Mouse (Mus musculus): ENCODE measurements around the gene Gucy1a1. TPM values are rescaled to one million over a fixed set of nuclear protein-coding genes. Genes with fewer than 3 reads are reported as not detected.
"Not testable (repeated sequence)": the region's sequence is repeated elsewhere in the genome, so short reads cannot be mapped to it uniquely, and the experiment has no call there.

Gucy1a1 gene
- polyA plus RNA-seq (2015; fragmentation: Nextera tagmentation; extraction: Ambion mirVana), result 4.8 and 5.0 TPM in 2 replicates

GRCm38 (mm10) chr3:82145126-82145901 lies at the start of gene Gucy1a1:
Gucy1a1 (minus strand) TSS chr3:82145789.
- peaks cover 13% of the 10 kb centered on the region for H3K27me3 ChIP-seq
- H3K9ac ChIP-seq, result no peak within 1 kb of the TSS
- ATAC-seq (ENCODE audit: insufficient read depth), result no peak
- H3K27ac ChIP-seq (replicated peaks), result no peak within 1 kb of the TSS
- under 1% methylated on average over 36 of the region's 36 CpGs for WGBS (ENCODE audit: insufficient replicate concordance)
- no peaks in the 10 kb centered on the region for H3K36me3 ChIP-seq (replicated peaks)
- H3K4me1 ChIP-seq (replicated peaks), result no peaks in the 10 kb centered on the region
- H3K4me3 ChIP-seq (replicated peaks), result peak within 1 kb of the TSS; percentile 39
- H3K9me3 ChIP-seq (replicated peaks), result no peaks in the 10 kb centered on the region
- peak within 1 kb of the TSS; percentile 52 for H3K4me2 ChIP-seq

- no peak overlapping the region for H3K4me2 ChIP-seq
- 24% methylated on average over 1 of the region's 1 CpGs for WGBS (ENCODE audit: insufficient replicate concordance)
- H3K36me3 ChIP-seq (replicated peaks), result no peaks in the 10 kb centered on the region
- no peaks in the 10 kb centered on the region for H3K27me3 ChIP-seq
- no peaks in the 10 kb centered on the region for H3K4me1 ChIP-seq (replicated peaks)
- H3K4me3 ChIP-seq (replicated peaks), result no peak overlapping the region
- no peak for ATAC-seq (ENCODE audit: insufficient read depth)
- no peaks in the 10 kb centered on the region for H3K9me3 ChIP-seq (replicated peaks)
- H3K27ac ChIP-seq (replicated peaks), result no peak overlapping the region
- H3K9ac ChIP-seq, result no peak overlapping the region
Observed at GRCm38 (mm10) chr3:82191559-82192245, 46.1 kb upstream of the Gucy1a1 start.

GRCm38 (mm10) chr3:82185626-82186025 lies 40.0 kb upstream of the Gucy1a1 start:
- no peaks in the 10 kb centered on the region for H3K4me1 ChIP-seq (replicated peaks)
- no peak overlapping the region for H3K9ac ChIP-seq
- H3K27ac ChIP-seq (replicated peaks), result no peak overlapping the region
- no peak overlapping the region for H3K4me3 ChIP-seq (replicated peaks)
- no peak overlapping the region for H3K4me2 ChIP-seq
- H3K27me3 ChIP-seq, result no peaks in the 10 kb centered on the region
- ATAC-seq (ENCODE audit: insufficient read depth), result no peak
- H3K9me3 ChIP-seq (replicated peaks), result no peaks in the 10 kb centered on the region
- no peaks in the 10 kb centered on the region for H3K36me3 ChIP-seq (replicated peaks)
- WGBS (ENCODE audit: insufficient replicate concordance), result 70% methylated on average over 9 of the region's 9 CpGs

- no peak for ATAC-seq (ENCODE audit: insufficient read depth)
- no peaks in the 10 kb centered on the region for H3K9me3 ChIP-seq (replicated peaks)
- H3K4me1 ChIP-seq (replicated peaks), result no peaks in the 10 kb centered on the region
- H3K9ac ChIP-seq, result no peak overlapping the region
- H3K36me3 ChIP-seq (replicated peaks), result no peaks in the 10 kb centered on the region
- H3K4me2 ChIP-seq, result no peak overlapping the region
- no peaks in the 10 kb centered on the region for H3K27me3 ChIP-seq
- H3K27ac ChIP-seq (replicated peaks), result no peak overlapping the region
- H3K4me3 ChIP-seq (replicated peaks), result no peak overlapping the region
Observed at GRCm38 (mm10) chr3:82181500-82181899, 35.9 kb upstream of the Gucy1a1 start.

GRCm38 (mm10) chr3:82180253-82180652 lies 34.7 kb upstream of the Gucy1a1 start:
- Histone ChIP-seq H3K9ac (no peak overlapping the region), H3K9me3 (replicated peaks) (no peaks in the 10 kb centered on the region), H3K36me3 (replicated peaks) (no peaks in the 10 kb centered on the region), H3K4me3 (replicated peaks) (no peak overlapping the region), H3K4me1 (replicated peaks) (no peaks in the 10 kb centered on the region), H3K4me2 (no peak overlapping the region), H3K27ac (replicated peaks) (no peak overlapping the region), H3K27me3 (no peaks in the 10 kb centered on the region)
- no peak for ATAC-seq (ENCODE audit: insufficient read depth)
- 36% methylated on average over 3 of the region's 3 CpGs for WGBS (ENCODE audit: insufficient replicate concordance)

GRCm38 (mm10) chr3:82175501-82175900 lies 29.9 kb upstream of the Gucy1a1 start:
- Histone ChIP-seq H3K27ac (replicated peaks) (no peak overlapping the region), H3K27me3 (no peaks in the 10 kb centered on the region), H3K4me3 (replicated peaks) (no peak overlapping the region), H3K9me3 (replicated peaks) (no peaks in the 10 kb centered on the region), H3K4me1 (replicated peaks) (no peaks in the 10 kb centered on the region), H3K9ac (no peak overlapping the region), H3K36me3 (replicated peaks) (no peaks in the 10 kb centered on the region), H3K4me2 (no peak overlapping the region)
- 53% methylated on average over 1 of the region's 1 CpGs for WGBS (ENCODE audit: insufficient replicate concordance)
- ATAC-seq (ENCODE audit: insufficient read depth), result no peak

GRCm38 (mm10) chr3:82167064-82167463 lies 21.5 kb upstream of the Gucy1a1 start:
- Histone ChIP-seq H3K27ac (replicated peaks) (no peak overlapping the region), H3K36me3 (replicated peaks) (no peaks in the 10 kb centered on the region), H3K4me3 (replicated peaks) (no peak overlapping the region), H3K4me1 (replicated peaks) (no peaks in the 10 kb centered on the region), H3K4me2 (no peak overlapping the region), H3K9me3 (replicated peaks) (no peaks in the 10 kb centered on the region), H3K9ac (no peak overlapping the region), H3K27me3 (no peaks in the 10 kb centered on the region)
- 45% methylated on average over 2 of the region's 2 CpGs for WGBS (ENCODE audit: insufficient replicate concordance)
- no peak for ATAC-seq (ENCODE audit: insufficient read depth)

GRCm38 (mm10) chr3:82165937-82166336 lies 20.3 kb upstream of the Gucy1a1 start:
- no peak overlapping the region for H3K27ac ChIP-seq (replicated peaks)
- H3K4me3 ChIP-seq (replicated peaks), result no peak overlapping the region
- H3K27me3 ChIP-seq, result no peaks in the 10 kb centered on the region
- no peaks in the 10 kb centered on the region for H3K9me3 ChIP-seq (replicated peaks)
- 15% methylated on average over 2 of the region's 2 CpGs for WGBS (ENCODE audit: insufficient replicate concordance)
- no peaks in the 10 kb centered on the region for H3K36me3 ChIP-seq (replicated peaks)
- no peak overlapping the region for H3K9ac ChIP-seq
- no peak for ATAC-seq (ENCODE audit: insufficient read depth)
- H3K4me2 ChIP-seq, result no peak overlapping the region
- no peaks in the 10 kb centered on the region for H3K4me1 ChIP-seq (replicated peaks)

GRCm38 (mm10) chr3:82162992-82163391 lies 17.4 kb upstream of the Gucy1a1 start:
- H3K27me3 ChIP-seq; H3K4me2 ChIP-seq; H3K27ac ChIP-seq (replicated peaks); ATAC-seq (ENCODE audit: insufficient read depth); H3K4me3 ChIP-seq (replicated peaks); H3K4me1 ChIP-seq (replicated peaks); H3K36me3 ChIP-seq (replicated peaks); H3K9ac ChIP-seq; H3K9me3 ChIP-seq (replicated peaks): not testable (repeated sequence)
- WGBS (ENCODE audit: insufficient replicate concordance), result 38% methylated on average over 1 of the region's 1 CpGs

GRCm38 (mm10) chr3:82145978-82146377 lies 389 bp upstream of the Gucy1a1 start:
- Histone ChIP-seq H3K27me3 (peaks cover 13% of the 10 kb centered on the region), H3K4me3 (replicated peaks) (no peak overlapping the region), H3K27ac (replicated peaks) (no peak overlapping the region), H3K36me3 (replicated peaks) (no peaks in the 10 kb centered on the region), H3K4me1 (replicated peaks) (no peaks in the 10 kb centered on the region), H3K9me3 (replicated peaks) (no peaks in the 10 kb centered on the region), H3K9ac (no peak overlapping the region), H3K4me2 (no peak overlapping the region)
- no peak for ATAC-seq (ENCODE audit: insufficient read depth)

- no peak for ATAC-seq (ENCODE audit: insufficient read depth)
- 17% methylated on average over 14 of the region's 14 CpGs for WGBS (ENCODE audit: insufficient replicate concordance)
- H3K4me3 ChIP-seq (replicated peaks), result peak overlapping the region; percentile 39
- H3K27me3 ChIP-seq, result peaks cover 13% of the 10 kb centered on the region
- no peak overlapping the region for H3K9ac ChIP-seq
- H3K4me1 ChIP-seq (replicated peaks), result no peaks in the 10 kb centered on the region
- H3K9me3 ChIP-seq (replicated peaks), result no peaks in the 10 kb centered on the region
- no peaks in the 10 kb centered on the region for H3K36me3 ChIP-seq (replicated peaks)
- peak overlapping the region; percentile 52 for H3K4me2 ChIP-seq
- no peak overlapping the region for H3K27ac ChIP-seq (replicated peaks)
Observed at GRCm38 (mm10) chr3:82144725-82145125, 864 bp downstream of the Gucy1a1 start.
